Mouse (Mus musculus) liver, postnatal 0 days (tissue): ENCODE data around the gene Tmem44.

Experiments
- CTCF ChIP-seq: sonication (generic); IDR thresholded peaks from 2 replicates; pipeline ENCODE4 v1.5.1; 2016; ENCODE audit warnings: antibody characterized with exemption, low read depth
- EP300 ChIP-seq: IDR thresholded peaks from 2 replicates; pipeline ENCODE4 v1.6.1; 2016; ENCODE audit warnings: antibody characterized with exemption, low read depth, mild to moderate bottlenecking

DNA sequence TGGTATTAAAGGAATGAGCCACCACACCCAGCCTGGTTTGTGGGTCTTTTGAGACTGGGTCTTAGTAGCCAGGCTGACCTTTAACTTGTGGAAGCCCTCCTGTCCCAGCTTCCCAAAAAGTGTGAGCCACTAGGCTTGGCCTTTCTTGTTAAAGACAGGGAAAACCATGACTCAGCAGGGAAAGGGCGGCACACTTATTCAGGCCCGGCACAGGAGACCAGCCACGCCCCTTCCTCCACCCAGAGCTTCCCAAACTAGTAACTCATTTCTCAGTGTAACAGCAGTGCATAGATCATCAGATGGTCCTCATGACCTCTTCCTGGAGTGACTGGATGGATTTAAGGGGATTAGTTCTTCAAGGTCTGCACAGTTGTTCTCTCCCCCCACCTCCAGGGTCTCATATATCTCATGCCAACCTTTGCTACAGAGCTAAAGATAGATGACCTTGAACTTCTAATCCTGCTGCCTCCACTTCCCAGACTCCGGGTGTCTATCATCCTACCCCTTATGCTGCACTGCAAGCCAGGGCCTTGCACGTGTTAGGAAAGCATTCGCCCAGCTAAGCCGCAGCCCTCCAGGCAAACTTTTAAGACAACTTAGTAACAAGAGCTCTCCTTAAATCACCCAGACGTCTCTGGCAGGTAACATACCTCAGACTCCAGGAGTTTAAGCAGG lies 38.1 kb downstream of the Tmem44 start:
- TF ChIP-seq CTCF, result no peak
- no peak for TF ChIP-seq EP300
